Mouse (Mus musculus) cerebellum, postnatal 36 days (tissue): Measurements from ENCODE around the gene Sulf2.

Source experiments
- DNase-seq, 2 experiments: peaks; one replicate each; pipeline ENCODE4 v3.0.0; 2021 to 2022; ENCODE audit warnings: mixed read lengths in 2 of 2

Sulf2 gene

GRCm38 (mm10) chr2:166084964-166085363, 70.5 kb downstream of the Sulf2 start:
- peak; percentile 54 to 61 for DNase-seq

- no peak for DNase-seq
These were observed 71.4 kb downstream of the Sulf2 start for GRCm38 (mm10) chr2:166084111-166084510.

DNA sequence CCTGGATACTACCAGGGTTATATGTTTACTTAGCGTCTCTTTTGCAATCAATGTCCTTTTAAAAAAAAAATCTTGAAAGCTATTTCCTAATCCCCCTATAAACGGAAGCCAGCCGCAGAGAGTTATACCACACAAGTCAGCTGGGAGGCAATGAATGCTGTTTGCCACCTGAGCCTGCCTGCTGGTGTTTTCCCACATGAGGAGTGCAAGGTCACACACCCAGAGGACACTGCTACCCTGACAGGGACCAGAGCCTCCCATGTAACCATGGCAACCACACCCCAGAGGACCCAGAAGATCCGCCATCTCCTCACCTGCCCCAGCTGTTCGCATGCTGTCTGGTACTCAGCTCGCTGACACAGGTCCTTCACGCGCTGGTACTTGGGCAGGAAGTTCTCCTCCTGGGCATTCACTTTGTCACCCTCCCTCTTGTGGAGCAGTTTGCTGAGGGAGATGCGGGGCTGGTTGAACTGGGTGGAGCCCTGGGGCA, 71.9 kb downstream of the Sulf2 start:
- DNase-seq, result no peak

DNA sequence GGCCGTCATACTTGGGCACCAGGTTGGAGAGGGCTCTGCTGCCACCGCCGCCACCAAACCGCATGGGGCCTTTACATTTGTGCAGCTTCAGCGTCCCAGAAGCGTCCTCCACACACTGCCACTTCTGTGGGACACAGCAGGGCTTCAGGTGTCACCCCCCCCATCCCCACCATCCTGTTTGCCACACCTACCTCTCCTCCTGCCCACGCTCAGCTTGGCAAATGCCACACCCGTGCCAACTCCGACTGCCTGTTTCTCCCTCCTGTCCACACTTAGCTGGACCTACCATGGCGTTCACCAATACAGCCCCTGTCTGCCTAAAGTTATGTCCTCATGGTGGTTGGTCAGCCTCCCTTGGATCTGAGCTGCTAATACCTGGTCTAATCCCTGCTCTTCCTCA, 72.8 kb downstream of the Sulf2 start:
- DNase-seq, result no peak

- DNase-seq, result peak; percentile 70
These were observed 73.3 kb downstream of the Sulf2 start for GRCm38 (mm10) chr2:166082193-166082592.

DNA sequence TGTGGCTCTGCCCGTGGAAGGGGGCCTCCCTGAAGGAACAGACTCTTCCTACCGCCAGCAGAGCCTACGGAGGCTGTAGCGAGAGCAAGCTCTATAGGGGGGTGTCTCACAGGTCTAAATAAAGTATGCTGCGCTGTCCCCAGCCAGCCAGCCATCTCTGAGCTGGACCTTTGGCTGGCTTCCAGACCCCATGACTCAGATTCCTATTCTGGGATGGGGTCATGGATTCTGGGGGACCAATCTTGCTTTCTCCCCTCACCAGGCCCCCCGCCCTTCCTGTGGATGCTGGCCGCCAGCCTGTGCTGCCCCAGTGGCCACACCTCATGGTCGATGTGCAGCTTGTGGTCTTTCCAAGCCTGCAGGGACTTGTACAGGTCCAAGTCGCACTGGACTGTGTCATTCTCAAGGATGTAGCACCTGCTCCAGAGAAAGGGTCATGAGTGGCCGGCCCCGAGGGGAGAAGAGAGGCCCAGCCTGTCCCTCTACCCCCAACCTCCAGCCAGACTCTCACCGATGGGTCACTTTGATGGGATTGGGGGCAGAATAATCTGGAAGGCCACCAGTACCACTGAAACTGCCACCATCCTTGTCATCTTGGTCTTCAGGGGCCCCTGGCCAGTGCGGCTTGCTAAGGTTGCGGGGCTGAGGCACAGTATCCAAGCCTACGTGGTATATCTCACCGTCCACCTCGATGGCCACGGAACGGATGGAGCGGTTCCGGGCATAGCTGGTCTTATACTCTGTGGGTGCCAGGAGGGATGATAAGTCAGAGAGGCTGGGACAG, 74.3 kb downstream of the Sulf2 start:
- DNase-seq, result no peak

DNA sequence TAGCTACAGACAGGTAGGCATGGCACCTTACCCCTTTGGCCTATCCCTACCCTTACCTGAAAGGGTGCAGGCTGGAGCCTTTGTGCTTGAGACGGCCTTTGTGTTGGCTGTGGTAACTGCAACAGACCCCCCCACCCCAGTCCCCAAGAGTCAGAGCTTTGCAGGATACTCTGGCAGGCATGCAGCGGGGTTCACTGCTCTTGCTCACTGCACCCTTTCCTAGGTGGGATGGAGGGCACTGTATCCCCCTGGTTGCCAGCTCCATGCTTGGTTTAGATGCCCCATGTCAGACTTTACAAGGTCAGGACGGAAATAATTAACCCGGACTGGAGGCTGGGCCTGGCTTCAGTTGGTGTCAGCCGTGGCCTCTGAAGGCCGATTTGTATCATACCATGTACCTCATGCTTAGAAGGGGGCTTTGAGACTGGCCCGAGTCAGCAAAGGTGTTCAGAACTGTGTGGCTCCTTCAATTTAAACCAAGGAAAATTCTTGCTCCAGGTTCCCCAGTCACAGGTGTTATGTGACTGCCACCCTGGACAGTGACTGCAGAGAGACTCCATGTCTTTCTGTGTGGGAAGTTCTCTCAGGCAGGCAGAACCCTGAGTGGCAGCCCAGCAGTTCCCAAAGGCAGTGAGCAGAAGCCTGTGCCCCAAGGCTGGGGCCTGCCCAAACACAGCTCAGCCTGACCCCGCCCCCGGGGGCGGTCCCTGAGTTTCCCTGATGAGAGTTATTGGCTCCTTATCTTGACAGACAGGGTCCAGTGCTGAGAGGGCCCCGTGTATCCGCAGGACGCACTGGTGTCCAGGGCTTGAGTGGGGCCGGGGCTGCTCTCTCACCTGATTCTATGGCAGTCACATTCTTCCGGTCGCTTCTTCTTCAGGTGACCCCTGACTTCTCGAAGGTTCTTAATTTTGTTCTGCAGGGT, 75.2 kb downstream of the Sulf2 start:
- no peak for DNase-seq

GRCm38 (mm10) chr2:166079231-166079630, 76.2 kb downstream of the Sulf2 start:
- DNase-seq, result no peak

DNA sequence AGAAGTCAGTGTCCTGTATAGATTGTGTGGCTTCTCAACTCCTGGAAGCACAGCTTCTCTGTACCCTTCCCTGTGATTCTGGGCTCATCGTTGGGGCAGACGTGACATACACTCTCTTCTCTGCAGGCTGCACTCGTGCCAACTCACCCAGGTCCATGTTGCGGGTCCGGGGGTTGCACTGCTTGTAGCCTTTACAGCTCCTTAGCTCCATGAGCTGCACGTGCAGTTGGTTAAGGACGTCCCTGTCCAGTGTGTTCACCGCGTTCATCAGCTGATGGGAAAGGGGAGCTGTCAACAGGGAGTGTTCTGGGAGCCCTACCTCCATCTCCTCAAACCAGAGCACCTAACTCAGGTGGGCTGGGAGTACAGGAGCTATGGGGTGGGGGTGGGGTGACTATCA, 78.1 kb downstream of the Sulf2 start:
- no peak for DNase-seq

- no peak for DNase-seq
These were observed 81.1 kb downstream of the Sulf2 start for GRCm38 (mm10) chr2:166074322-166074721.

DNA sequence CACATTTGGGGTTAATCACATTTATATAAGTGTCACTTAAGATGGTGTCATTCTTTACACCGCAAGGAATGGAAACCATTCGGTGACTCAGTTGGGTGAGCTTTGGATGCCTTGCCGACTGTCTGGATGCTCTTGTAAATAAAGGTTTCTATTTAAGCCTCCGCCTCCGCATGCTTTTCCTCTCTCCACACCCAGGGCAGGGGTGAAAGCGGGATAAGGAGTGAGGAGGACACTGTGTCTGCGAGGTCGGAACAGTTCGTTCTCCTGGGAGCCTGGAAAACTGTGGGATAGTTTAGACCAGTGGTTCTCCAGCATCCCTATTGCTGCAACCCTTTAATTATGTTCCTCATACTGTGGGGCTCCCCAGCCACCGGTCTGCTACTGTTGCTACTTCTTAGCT, 82.4 kb downstream of the Sulf2 start:
- no peak for DNase-seq

GRCm38 (mm10) chr2:166071889-166072288, 83.6 kb downstream of the Sulf2 start:
- no peak for DNase-seq

GRCm38 (mm10) chr2:166071481-166071880, 84.0 kb downstream of the Sulf2 start:
- no peak for DNase-seq

DNA sequence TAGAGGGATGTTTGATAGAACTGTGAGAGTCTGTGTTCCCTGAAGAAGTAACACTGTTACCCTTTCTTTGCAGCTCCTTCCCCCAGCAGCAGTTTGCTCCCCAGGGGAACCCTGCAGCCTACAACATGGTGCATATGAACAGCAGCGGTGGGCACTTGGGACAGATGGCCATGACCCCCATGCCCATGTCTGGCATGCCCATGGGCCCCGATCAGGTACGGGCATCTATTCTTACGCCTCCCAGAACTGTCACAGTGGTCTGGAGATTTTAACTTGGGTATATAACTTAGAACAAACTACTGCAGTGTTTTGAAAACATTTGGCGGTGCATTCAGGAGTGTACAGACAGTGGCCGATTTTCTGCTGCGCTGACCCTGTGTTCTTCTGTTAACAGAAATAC, 85.7 kb downstream of the Sulf2 start:
- no peak for DNase-seq

GRCm38 (mm10) chr2:166069164-166069563, 86.3 kb downstream of the Sulf2 start:
- DNase-seq, result no peak

DNA sequence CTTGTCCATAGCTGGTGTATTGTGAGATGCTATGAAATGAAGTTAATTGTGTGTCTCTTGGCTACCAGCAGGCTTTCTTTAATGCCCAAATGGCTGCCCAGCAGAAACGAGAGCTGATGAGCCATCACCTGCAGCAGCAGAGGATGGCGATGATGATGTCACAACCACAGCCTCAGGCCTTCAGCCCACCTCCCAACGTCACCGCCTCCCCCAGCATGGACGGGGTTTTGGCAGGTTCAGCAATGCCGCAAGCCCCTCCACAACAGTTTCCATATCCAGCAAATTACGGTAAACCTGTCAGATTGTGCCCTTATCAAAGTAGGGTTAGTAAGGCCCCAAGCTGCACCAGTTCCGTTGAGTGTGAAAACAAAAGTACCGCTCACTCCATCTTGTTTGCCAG, 87.2 kb downstream of the Sulf2 start:
- DNase-seq, result no peak

DNA sequence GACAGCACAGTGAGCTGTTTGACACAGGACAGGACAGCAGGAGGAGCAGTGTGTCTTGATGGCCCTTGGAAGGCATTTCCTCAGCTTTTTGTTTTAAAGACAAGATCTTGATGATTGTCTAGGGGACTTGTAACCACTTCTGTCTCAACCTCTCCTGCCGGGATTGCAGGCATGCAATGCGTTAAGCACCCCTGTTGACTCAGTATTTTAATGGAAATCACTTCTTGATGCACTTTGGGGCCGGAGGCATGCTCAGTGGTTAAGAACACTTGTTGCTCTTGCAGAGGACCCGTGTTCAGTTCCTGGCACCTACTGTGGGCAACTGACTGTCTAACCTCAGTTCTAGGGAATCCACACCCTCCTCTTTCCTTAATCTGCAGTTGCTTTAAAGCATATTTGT, 89.0 kb downstream of the Sulf2 start:
- DNase-seq, result no peak

DNA sequence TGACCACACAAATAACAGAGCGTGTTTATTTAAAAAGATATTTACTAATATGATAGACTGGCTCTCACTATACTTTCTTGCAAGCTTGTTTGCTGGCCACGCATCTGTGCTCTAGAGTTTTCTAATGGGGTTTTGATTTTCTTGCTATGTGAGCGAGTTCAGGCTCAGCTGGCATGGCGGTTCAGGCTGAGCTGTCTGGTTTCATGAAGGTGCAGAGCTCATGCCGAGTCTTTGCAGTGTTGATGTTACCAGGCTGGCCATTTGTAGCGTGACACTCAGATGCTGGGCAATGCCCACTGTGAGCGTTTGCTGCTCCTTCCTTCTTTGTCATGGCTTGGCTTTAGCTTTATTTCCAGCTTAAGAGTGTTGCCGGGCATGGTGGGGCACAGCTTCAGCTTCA, 93.0 kb downstream of the Sulf2 start:
- no peak for DNase-seq

- DNase-seq, result no peak
These were observed 93.5 kb downstream of the Sulf2 start for GRCm38 (mm10) chr2:166062008-166062407.

GRCm38 (mm10) chr2:166059684-166060423, 95.6 kb downstream of the Sulf2 start:
- peak in 1 of 2 experiments; percentile 23 for DNase-seq

DNA sequence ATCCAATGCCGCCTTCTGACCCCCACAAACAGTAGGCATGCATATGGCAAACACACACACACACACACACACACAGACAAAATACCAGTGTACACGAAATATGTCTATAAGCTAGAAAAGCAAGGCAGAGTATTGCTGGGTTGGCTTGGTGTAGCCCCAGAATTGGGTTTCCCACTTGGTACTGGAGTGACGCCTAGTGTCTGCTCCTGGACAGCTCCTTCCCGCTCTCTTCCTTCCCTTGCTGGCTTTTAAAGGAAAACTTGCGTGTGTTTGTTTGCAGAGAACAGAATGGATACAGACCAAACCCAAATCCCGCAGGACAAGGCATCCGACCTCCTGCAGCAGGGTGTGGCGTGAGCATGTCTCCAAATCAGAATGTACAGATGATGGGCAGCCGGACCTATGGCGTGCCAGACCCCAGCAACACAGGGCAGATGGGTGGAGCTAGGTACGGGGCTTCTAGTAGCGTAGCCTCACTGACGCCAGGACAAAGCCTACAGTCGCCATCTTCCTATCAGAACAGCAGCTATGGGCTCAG, 101.4 kb downstream of the Sulf2 start:
- DNase-seq, result no peak

DNA sequence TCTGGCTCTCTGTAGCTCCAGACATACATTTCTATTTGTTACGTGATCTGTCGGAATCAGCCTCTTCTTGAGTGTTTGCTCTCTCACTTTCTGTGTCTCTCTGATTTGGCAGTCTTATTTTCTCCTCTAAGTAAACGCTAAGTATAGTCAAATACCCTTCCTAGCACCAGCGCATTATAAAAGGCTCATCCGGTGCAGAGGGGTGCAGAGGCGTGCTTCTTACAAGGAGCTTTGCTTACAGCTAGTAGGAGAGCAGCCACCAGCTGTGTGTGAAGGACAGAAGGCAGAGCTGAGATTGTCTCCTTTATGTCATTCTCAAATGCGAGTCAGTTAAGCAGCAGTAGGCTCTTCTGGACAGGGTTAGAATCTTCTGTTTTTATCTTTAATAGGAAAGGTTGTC, 103.5 kb downstream of the Sulf2 start:
- DNase-seq, result no peak

- no peak for DNase-seq
These were observed 104.0 kb downstream of the Sulf2 start for GRCm38 (mm10) chr2:166051421-166051820.
